Mouse (Mus musculus) MEL-GATA-1-ER (cell line): Measurements from ENCODE around the gene Mettl13.

ENCODE experiments used
- DNase-seq: peaks from one replicate; pipeline ENCODE4 v3.0.0-alpha.2; 2012; ENCODE audit warnings: low read depth; ENCODE audit errors: extremely low read depth

The Mettl13 gene

GRCm38 (mm10) chr1:162548016-162548916, at the start of gene Mettl13:
Gene Mettl13 (minus strand): TSS chr1:162548551.
- DNase-seq = peak; percentile 87

- no peak for DNase-seq
Observed at GRCm38 (mm10) chr1:162597379-162598102, 49.2 kb upstream of the Mettl13 start.

GRCm38 (mm10) chr1:162590415-162590997, 42.2 kb upstream of the Mettl13 start:
- DNase-seq = no peak

- DNase-seq = no peak
Observed at GRCm38 (mm10) chr1:162589443-162589842, 41.1 kb upstream of the Mettl13 start.

- no peak for DNase-seq
Observed at GRCm38 (mm10) chr1:162588606-162589005, 40.3 kb upstream of the Mettl13 start.

- no peak for DNase-seq
Observed at GRCm38 (mm10) chr1:162586282-162586681, 37.9 kb upstream of the Mettl13 start.

- DNase-seq = no peak
Observed at GRCm38 (mm10) chr1:162582884-162583283, 34.5 kb upstream of the Mettl13 start.

- DNase-seq = no peak
Observed at GRCm38 (mm10) chr1:162575098-162575497, 26.7 kb upstream of the Mettl13 start.

- DNase-seq = peak; percentile 61
Observed at GRCm38 (mm10) chr1:162570931-162571601, 22.7 kb upstream of the Mettl13 start.

GRCm38 (mm10) chr1:162570260-162570748, 22.0 kb upstream of the Mettl13 start, which contains the start of gene Vamp4:
Gene Vamp4 (plus strand): TSS chr1:162570515.
- peak; percentile 86 for DNase-seq

GRCm38 (mm10) chr1:162567351-162567750, 19.0 kb upstream of the Mettl13 start:
- DNase-seq = no peak

GRCm38 (mm10) chr1:162564992-162565391, 16.6 kb upstream of the Mettl13 start:
- peak; percentile 37 for DNase-seq

- DNase-seq = no peak
Observed at GRCm38 (mm10) chr1:162563236-162563635, 14.9 kb upstream of the Mettl13 start.

- DNase-seq = no peak
Observed at GRCm38 (mm10) chr1:162554193-162554592, 5.8 kb upstream of the Mettl13 start.

- DNase-seq = no peak
Observed at GRCm38 (mm10) chr1:162552956-162553355, 4.6 kb upstream of the Mettl13 start.

- peak; percentile 55 for DNase-seq
Observed at GRCm38 (mm10) chr1:162549615-162550283, 1.4 kb upstream of the Mettl13 start.

GRCm38 (mm10) chr1:162548917-162549613, 714 bp upstream of the Mettl13 start:
- DNase-seq = peak; percentile 54

GRCm38 (mm10) chr1:162547607-162548006, 744 bp downstream of the Mettl13 start:
- no peak for DNase-seq

- no peak for DNase-seq
Observed at GRCm38 (mm10) chr1:162543231-162543630, 5.1 kb downstream of the Mettl13 start.
